Mouse (Mus musculus) limb, embryonic 13.5 days (tissue): ENCODE results near the gene Spag6. TPM values are rescaled to one million over a fixed set of nuclear protein-coding genes. Genes with fewer than 3 reads are reported as not detected.
A peak's percentile ranks its signal among the peaks of the same experiment; 100 is the strongest.

Experiments
- ATAC-seq: fragments of 200-750 bp; cut with Nextera tagmentation; 2 replicates; pipeline ENCODE4 v1.8.0; 2017; ENCODE audit warnings: low read depth, moderate number of reproducible peaks, moderate TSS enrichment; ENCODE audit not compliant: low FRiP score
- H3K27ac ChIP-seq: fragments of 300-500 bp; sonication (generic); 2 replicates; pipeline ENCODE4 v1.5.1; 2015; ENCODE audit warnings: inconsistent platforms, mild to moderate bottlenecking, moderate library complexity
- H3K27me3 ChIP-seq: fragments of 300-500 bp; sonication (generic); 2 replicates; pipeline ENCODE4 v1.6.1; 2015; ENCODE audit warnings: mild to moderate bottlenecking, inconsistent platforms
- H3K36me3 ChIP-seq: fragments of 300-500 bp; sonication (generic); 2 replicates; pipeline ENCODE4 v1.6.1; 2015; ENCODE audit warnings: inconsistent platforms, mild to moderate bottlenecking, moderate library complexity
- H3K4me1 ChIP-seq: fragments of 300-500 bp; sonication (generic); 2 replicates; pipeline ENCODE4 v1.6.1; 2015; ENCODE audit warnings: inconsistent platforms
- H3K4me2 ChIP-seq: fragments of 300-500 bp; sonication (generic); replicated peaks from 2 replicates; pipeline ENCODE4 v1.6.1; 2015; ENCODE audit warnings: inconsistent platforms, mild to moderate bottlenecking, moderate library complexity
- H3K4me3 ChIP-seq: fragments of 300-500 bp; sonication (generic); 2 replicates; pipeline ENCODE4 v1.5.1; 2015; ENCODE audit warnings: moderate library complexity, mild to moderate bottlenecking, inconsistent platforms
- H3K9ac ChIP-seq: fragments of 300-500 bp; sonication (generic); 2 replicates; pipeline ENCODE4 v1.6.1; 2015; ENCODE audit warnings: mild to moderate bottlenecking, inconsistent platforms
- H3K9me3 ChIP-seq: fragments of 300-500 bp; sonication (generic); 2 replicates; pipeline ENCODE4 v1.6.1; 2016; ENCODE audit warnings: inconsistent platforms
- WGBS: fragments of 180-500 bp; shearing (Covaris S2); methylation state at CpG from one replicate; pipeline ENCODE4 v1.1.7; 2015; 5-methylcytosine and 5-hydroxymethylcytosine counted together
- polyA plus RNA-seq: library from polyadenylated mRNA; unstranded; fragments of >200 nt; fragmentation: Nextera tagmentation; extraction: Ambion mirVana; gene quantifications from 2 replicates; pipeline ENCODE4 v1.2.1, GENCODE M21; 2015

The Spag6 gene
- polyA plus RNA-seq, 1 experiment from 2014 or later: not detected

GRCm38 (mm10) chr2:18676936-18677491 lies 16.8 kb upstream of the Spag6 start, which contains the start of gene Bmi1:
TSS of gene Bmi1 (plus strand) at chr2:18677018.
- Histone ChIP-seq H3K4me2 (peak within 1 kb of the TSS; percentile 80), H3K36me3 (no peaks in the 10 kb centered on the region), H3K4me3 (peak within 1 kb of the TSS; percentile 83), H3K9me3 (no peaks in the 10 kb centered on the region), H3K27ac (peak within 1 kb of the TSS; percentile 88), H3K4me1 (peaks cover 38% of the 10 kb centered on the region), H3K27me3 (peaks cover 26% of the 10 kb centered on the region), H3K9ac (peak within 1 kb of the TSS; percentile 89)
- 2% methylated on average over 57 of the region's 77 CpGs for WGBS
- ATAC-seq: peak; percentile 68

DNA sequence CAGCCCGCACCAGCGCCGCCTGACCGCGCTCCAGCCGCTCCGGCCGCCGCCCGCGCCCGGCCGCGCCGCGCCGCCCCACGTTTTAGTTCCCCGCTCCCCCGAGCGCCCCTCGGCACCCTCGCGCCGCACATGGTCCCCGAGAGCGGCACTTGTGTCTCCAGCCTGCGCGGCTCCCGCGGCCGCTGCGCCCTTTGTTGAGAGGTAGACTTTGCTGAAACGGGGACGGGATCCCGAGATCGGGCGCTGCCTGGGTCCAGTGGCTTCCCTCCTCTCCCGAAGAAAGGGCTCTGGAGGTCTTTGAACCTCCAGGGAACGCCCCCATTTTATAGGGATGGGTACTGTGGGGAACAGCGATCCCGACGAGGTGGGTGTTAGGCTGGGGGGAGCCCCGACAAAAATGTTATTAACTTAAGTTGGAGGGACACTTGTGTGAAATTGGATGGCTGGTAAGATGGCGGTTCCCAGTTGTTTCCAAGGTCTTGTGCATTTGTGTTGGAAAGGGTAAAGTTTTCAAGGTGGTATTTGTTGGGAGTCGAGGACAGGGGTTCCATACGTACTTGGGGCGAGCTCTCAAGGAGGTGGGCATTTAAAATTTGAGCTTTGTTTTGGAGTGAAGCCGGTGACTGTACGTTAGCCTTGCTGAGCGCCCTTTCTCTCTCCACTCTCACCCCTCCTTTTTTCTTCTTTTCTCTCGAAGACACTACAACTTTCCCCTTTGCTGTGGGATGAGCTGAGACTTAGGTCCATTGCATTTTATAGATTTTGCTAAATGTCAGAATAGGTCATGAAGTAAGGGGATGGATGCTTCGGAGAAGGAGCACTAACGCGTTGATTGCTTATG lies 16.0 kb upstream of the Spag6 start:
- Histone ChIP-seq H3K9me3 (no peaks in the 10 kb centered on the region), H3K4me3 (peak overlapping the region; percentile 83), H3K27me3 (peaks cover 31% of the 10 kb centered on the region), H3K4me2 (peak overlapping the region; percentile 80), H3K4me1 (peaks cover 38% of the 10 kb centered on the region), H3K9ac (peak overlapping the region; percentile 89), H3K36me3 (peaks cover 2% of the 10 kb centered on the region; the same call in 1 of the 2 replicates), H3K27ac (no peak overlapping the region)
- under 1% methylated on average over 49 of the region's 55 CpGs for WGBS
- ATAC-seq: no peak

DNA sequence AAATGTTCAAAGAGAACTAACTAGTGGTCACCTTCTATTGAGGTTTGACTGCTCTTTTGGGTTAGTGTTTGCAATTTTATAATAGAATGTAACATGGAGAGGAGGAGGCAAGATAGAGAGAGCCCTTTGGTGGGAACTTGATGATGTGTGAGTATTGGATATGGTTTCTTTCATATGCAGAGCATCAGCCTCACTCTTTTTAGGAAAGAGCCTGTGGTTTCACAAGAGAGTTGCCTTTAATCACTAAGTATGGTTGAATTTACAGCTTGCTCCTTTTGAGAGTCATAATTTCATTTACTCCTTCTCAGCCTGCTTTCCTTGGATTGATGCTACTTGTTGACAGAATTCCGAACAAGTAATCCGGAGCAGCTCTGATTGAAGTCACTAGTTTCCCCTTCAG lies 14.1 kb upstream of the Spag6 start:
- Histone ChIP-seq H3K36me3 (peaks cover 11% of the 10 kb centered on the region), H3K9me3 (no peaks in the 10 kb centered on the region), H3K4me2 (no peak overlapping the region), H3K9ac (no peak overlapping the region), H3K27ac (no peak overlapping the region), H3K4me3 (no peak overlapping the region), H3K27me3 (peaks cover 38% of the 10 kb centered on the region), H3K4me1 (peaks cover 25% of the 10 kb centered on the region)
- ATAC-seq: no peak
- WGBS: 41% methylated on average over 2 of the region's 2 CpGs

DNA sequence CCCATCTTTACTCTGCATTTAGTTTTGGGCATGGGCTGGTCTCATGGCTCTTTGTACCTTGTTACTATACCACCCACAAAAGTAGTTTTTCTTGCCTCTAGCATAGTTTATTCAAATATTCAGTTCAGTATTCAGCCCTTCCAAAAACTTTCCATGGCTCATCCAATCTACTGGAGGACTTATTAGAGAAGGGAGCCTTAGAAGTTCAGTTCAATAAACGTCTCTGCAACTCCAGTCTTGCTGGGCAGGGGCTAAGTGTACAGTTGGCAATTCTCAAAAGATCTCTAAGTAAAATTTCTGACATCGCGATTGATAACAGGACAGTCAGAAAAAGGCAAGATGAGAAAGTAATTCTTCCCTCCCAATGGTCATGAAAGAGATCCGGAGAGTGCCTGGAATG lies 13.3 kb upstream of the Spag6 start:
- no peaks in the 10 kb centered on the region for H3K9me3 ChIP-seq
- H3K27ac ChIP-seq: no peak overlapping the region

GRCm38 (mm10) chr2:18680961-18681360 lies 12.9 kb upstream of the Spag6 start:
- Histone ChIP-seq H3K4me2 (peak overlapping the region; percentile 75), H3K36me3 (peaks cover 11% of the 10 kb centered on the region), H3K4me1 (peaks cover 20% of the 10 kb centered on the region), H3K9ac (peak overlapping the region; percentile 56), H3K4me3 (peak overlapping the region; percentile 47), H3K27ac (no peak overlapping the region), H3K9me3 (no peaks in the 10 kb centered on the region), H3K27me3 (peaks cover 40% of the 10 kb centered on the region)
- under 1% methylated on average over 29 of the region's 29 CpGs for WGBS
- ATAC-seq: no peak

More for the DNA sequence above, 13.3 kb upstream of the Spag6 start:
- peaks cover 25% of the 10 kb centered on the region for H3K4me1 ChIP-seq
- peak overlapping the region; percentile 75 for H3K4me2 ChIP-seq
- peaks cover 38% of the 10 kb centered on the region for H3K27me3 ChIP-seq
- WGBS: 1% methylated on average over 4 of the region's 4 CpGs
- peak overlapping the region; percentile 47 for H3K4me3 ChIP-seq
- H3K9ac ChIP-seq: peak overlapping the region; percentile 56
- no peak for ATAC-seq
- H3K36me3 ChIP-seq: peaks cover 11% of the 10 kb centered on the region

DNA sequence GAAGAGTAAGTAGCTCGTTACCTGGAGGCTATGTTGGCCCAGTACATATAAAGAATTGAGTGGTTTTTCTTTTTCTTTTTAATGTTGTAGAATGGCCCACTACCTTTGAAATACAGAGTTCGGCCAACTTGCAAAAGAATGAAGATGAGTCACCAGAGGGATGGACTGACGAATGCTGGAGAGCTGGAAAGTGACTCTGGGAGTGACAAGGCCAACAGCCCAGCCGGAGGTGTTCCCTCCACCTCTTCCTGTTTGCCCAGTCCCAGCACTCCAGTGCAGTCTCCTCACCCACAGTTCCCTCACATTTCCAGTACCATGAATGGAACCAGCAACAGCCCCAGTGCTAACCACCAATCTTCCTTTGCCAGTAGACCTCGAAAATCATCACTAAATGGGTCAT lies 9.8 kb upstream of the Spag6 start:
- peaks cover 65% of the 10 kb centered on the region for H3K27me3 ChIP-seq

GRCm38 (mm10) chr2:18686386-18686785 lies 7.4 kb upstream of the Spag6 start:
- Histone ChIP-seq H3K27me3 (peaks cover 68% of the 10 kb centered on the region), H3K4me3 (no peak overlapping the region), H3K27ac (no peak overlapping the region), H3K36me3 (peaks cover 11% of the 10 kb centered on the region), H3K9ac (no peak overlapping the region), H3K4me2 (no peak overlapping the region), H3K9me3 (no peaks in the 10 kb centered on the region), H3K4me1 (peaks cover 20% of the 10 kb centered on the region)
- no peak for ATAC-seq
- 38% methylated on average over 6 of the region's 6 CpGs for WGBS

More for the DNA sequence above, 9.8 kb upstream of the Spag6 start:
- Histone ChIP-seq H3K4me1 (peaks cover 18% of the 10 kb centered on the region), H3K9me3 (no peaks in the 10 kb centered on the region), H3K9ac (no peak overlapping the region), H3K4me3 (no peak overlapping the region), H3K4me2 (no peak overlapping the region), H3K27ac (no peak overlapping the region), H3K36me3 (peaks cover 11% of the 10 kb centered on the region)
- no peak for ATAC-seq
- WGBS: 60% methylated on average over 5 of the region's 5 CpGs

GRCm38 (mm10) chr2:18686826-18687519 lies 6.9 kb upstream of the Spag6 start:
- Histone ChIP-seq H3K36me3 (peaks cover 11% of the 10 kb centered on the region), H3K4me1 (peaks cover 20% of the 10 kb centered on the region), H3K9ac (no peak overlapping the region), H3K27ac (no peak overlapping the region), H3K9me3 (no peaks in the 10 kb centered on the region), H3K4me3 (no peak overlapping the region), H3K27me3 (peaks cover 69% of the 10 kb centered on the region), H3K4me2 (no peak overlapping the region)
- WGBS: 19% methylated on average over 8 of the region's 8 CpGs
- no peak for ATAC-seq

- H3K4me1 ChIP-seq: peaks cover 20% of the 10 kb centered on the region
- WGBS: 5% methylated on average over 9 of the region's 9 CpGs
- no peaks in the 10 kb centered on the region for H3K9me3 ChIP-seq
- no peak overlapping the region for H3K4me2 ChIP-seq
- ATAC-seq: no peak
- H3K27ac ChIP-seq: no peak overlapping the region
- H3K9ac ChIP-seq: no peak overlapping the region
- no peak overlapping the region for H3K4me3 ChIP-seq
- peaks cover 72% of the 10 kb centered on the region for H3K27me3 ChIP-seq
- H3K36me3 ChIP-seq: peaks cover 8% of the 10 kb centered on the region
Observed at GRCm38 (mm10) chr2:18687671-18688170, 6.1 kb upstream of the Spag6 start.

- 1% methylated on average over 6 of the region's 6 CpGs for WGBS
- ATAC-seq: no peak
- peak overlapping the region; percentile 50 for H3K4me3 ChIP-seq
- peaks cover 8% of the 10 kb centered on the region for H3K36me3 ChIP-seq
- H3K4me1 ChIP-seq: peaks cover 20% of the 10 kb centered on the region
- H3K27me3 ChIP-seq: peaks cover 77% of the 10 kb centered on the region
- H3K9ac ChIP-seq: no peak overlapping the region
- no peak overlapping the region for H3K27ac ChIP-seq
- peak overlapping the region; percentile 77 for H3K4me2 ChIP-seq
- no peaks in the 10 kb centered on the region for H3K9me3 ChIP-seq
Observed at GRCm38 (mm10) chr2:18688286-18688685, 5.5 kb upstream of the Spag6 start.

GRCm38 (mm10) chr2:18688708-18689063 lies 5.1 kb upstream of the Spag6 start:
- Histone ChIP-seq H3K9me3 (no peaks in the 10 kb centered on the region), H3K4me3 (peak overlapping the region; percentile 50), H3K27me3 (peaks cover 77% of the 10 kb centered on the region), H3K36me3 (peaks cover 8% of the 10 kb centered on the region), H3K27ac (no peak overlapping the region), H3K4me1 (peaks cover 22% of the 10 kb centered on the region), H3K9ac (no peak overlapping the region), H3K4me2 (peak overlapping the region; percentile 77)
- peak; percentile 38; the same call in 1 of the 2 replicates for ATAC-seq
- WGBS: under 1% methylated on average over 45 of the region's 45 CpGs
